Mouse (Mus musculus) G1E (cell line): ENCODE measurements around the gene Zscan10. TPM values are rescaled to one million over a fixed set of nuclear protein-coding genes. Genes with fewer than 3 reads are reported as not detected.

Experiments used
- ATAC-seq: 2 replicates; pipeline ENCODE4 v1.8.0; 2016; ENCODE audit warnings: mild to moderate bottlenecking; ENCODE audit not compliant: insufficient number of reproducible peaks, poor library complexity, low FRiP score, severe bottlenecking; ENCODE audit errors: extremely low read depth
- DNase-seq: peaks from one replicate; pipeline ENCODE4 v3.0.0; 2012; ENCODE audit warnings: low spot score
- H3K27me3 ChIP-seq: 2 replicates; pipeline ENCODE4 v1.6.1; 2012; ENCODE audit warnings: mild to moderate bottlenecking, low read length, inconsistent platforms; ENCODE audit not compliant: insufficient read depth
- H3K36me3 ChIP-seq: replicated peaks from 2 replicates; pipeline ENCODE3; 2012; ENCODE audit warnings: mild to moderate bottlenecking, inconsistent platforms
- H3K4me1 ChIP-seq: 2 replicates; pipeline ENCODE4 v1.6.1; 2012; ENCODE audit warnings: low read depth, low read length, inconsistent platforms, mixed read lengths; ENCODE audit not compliant: insufficient read depth
- H3K4me3 ChIP-seq: 2 replicates; pipeline ENCODE4 v1.5.1; 2012; ENCODE audit warnings: low read depth, mild to moderate bottlenecking, inconsistent platforms, low read length, moderate library complexity, mixed read lengths
- H3K9me3 ChIP-seq: replicated peaks from 2 replicates; pipeline ENCODE4 v1.6.1; 2012; ENCODE audit warnings: inconsistent platforms
- CTCF ChIP-seq: IDR thresholded peaks from 2 replicates; pipeline ENCODE4 v1.5.1; 2012; ENCODE audit warnings: low read depth, low read length, inconsistent platforms, mixed read lengths
- GATA1 ChIP-seq: IDR thresholded peaks from 2 replicates; pipeline ENCODE4 v1.6.1; 2012; ENCODE audit warnings: borderline replicate concordance, low read length, inconsistent platforms, mixed read lengths
- GATA2 ChIP-seq: IDR thresholded peaks from 2 replicates; pipeline ENCODE4 v1.6.1; 2012; ENCODE audit warnings: low read depth, low read length, inconsistent platforms, borderline replicate concordance
- POLR2AphosphoS5 ChIP-seq: IDR thresholded peaks from 2 replicates; pipeline ENCODE4 v1.6.1; 2012; ENCODE audit warnings: low read depth, low read length, inconsistent platforms; ENCODE audit not compliant: insufficient replicate concordance
- TAL1 ChIP-seq: conservative IDR thresholded peaks from 2 replicates; pipeline ENCODE4 v1.6.1; 2012; ENCODE audit warnings: low read depth, low read length, inconsistent platforms, mixed read lengths
- polyA plus RNA-seq: library from polyadenylated mRNA; stranded (reverse); fragments of >175 nt; gene quantifications from 2 replicates; pipeline ENCODE4 v1.2.3, GENCODE M21; 2012
- total RNA-seq, 2 experiments: library from RNA; stranded (forward) in 1 of 2; stranded (reverse) in 1 of 2; fragments of 200-1000 nt in 1 of 2; fragments of >200 nt in 1 of 2; fragmentation: Nextera tagmentation in 1 of 2; gene quantifications; 2 replicates each; pipeline ENCODE4 v1.2.3; 2014 to 2017

The Zscan10 gene
- total and polyA plus RNA-seq, 3 experiments, result 0.10 to 0.45 (median 0.44) TPM

- Histone ChIP-seq H3K4me1 (peaks cover 2% of the 10 kb centered on the region), H3K9me3 (no peaks in the 10 kb centered on the region), H3K36me3 (no peaks in the 10 kb centered on the region), H3K4me3 (no peak overlapping the region), H3K27me3 (peaks cover 33% of the 10 kb centered on the region)
- ATAC-seq, result no peak
- DNase-seq, result no peak
- no peak for TF ChIP-seq GATA2
- TF ChIP-seq GATA1, result no peak
- no peak for TF ChIP-seq POLR2AphosphoS5
- no peak for TF ChIP-seq CTCF
- TF ChIP-seq TAL1, result no peak
Measured at GRCm38 (mm10) chr17:23631241-23631640, 30.6 kb downstream of the Zscan10 start.

GRCm38 (mm10) chr17:23644613-23645495 is 44.2 kb downstream of the Zscan10 start, which contains the start of gene Mmp25:
TSS of gene Mmp25 (minus strand) at chr17:23645277.
- Histone ChIP-seq H3K9me3 (no peaks in the 10 kb centered on the region), H3K36me3 (no peaks in the 10 kb centered on the region), H3K27me3 (peaks cover 23% of the 10 kb centered on the region), H3K4me1 (no peaks in the 10 kb centered on the region), H3K4me3 (no peak within 1 kb of the TSS)
- ATAC-seq, result no peak
- no peak for DNase-seq
- TF ChIP-seq CTCF (no peak), POLR2AphosphoS5 (no peak), TAL1 (no peak), GATA2 (no peak), GATA1 (no peak)

- DNase-seq (no peak), ATAC-seq (no peak)
- H3K27me3 ChIP-seq, result peaks cover 23% of the 10 kb centered on the region
- no peak overlapping the region for H3K4me3 ChIP-seq
- no peaks in the 10 kb centered on the region for H3K4me1 ChIP-seq
- no peaks in the 10 kb centered on the region for H3K9me3 ChIP-seq
- H3K36me3 ChIP-seq, result no peaks in the 10 kb centered on the region
- no peak for TF ChIP-seq POLR2AphosphoS5
- TF ChIP-seq GATA2, result no peak
- TF ChIP-seq GATA1, result no peak
- TF ChIP-seq CTCF, result no peak
- no peak for TF ChIP-seq TAL1
Measured at GRCm38 (mm10) chr17:23645894-23646293, 45.2 kb downstream of the Zscan10 start.

GRCm38 (mm10) chr17:23651363-23651762 is 50.7 kb downstream of the Zscan10 start:
- H3K9me3 ChIP-seq, result no peaks in the 10 kb centered on the region
- TF ChIP-seq POLR2AphosphoS5, result no peak
- no peak for TF ChIP-seq GATA1
- no peak for TF ChIP-seq TAL1
- no peak for TF ChIP-seq CTCF
- no peak for TF ChIP-seq GATA2
- H3K27me3 ChIP-seq, result peaks cover 23% of the 10 kb centered on the region
- DNase-seq, result no peak
- ATAC-seq, result no peak
- no peak overlapping the region for H3K4me3 ChIP-seq
- H3K4me1 ChIP-seq, result no peaks in the 10 kb centered on the region
- H3K36me3 ChIP-seq, result no peaks in the 10 kb centered on the region

GRCm38 (mm10) chr17:23653324-23653723 is 52.7 kb downstream of the Zscan10 start:
- DNase-seq (no peak), ATAC-seq (no peak)
- no peak for TF ChIP-seq POLR2AphosphoS5
- no peak for TF ChIP-seq GATA1
- no peak for TF ChIP-seq CTCF
- no peak for TF ChIP-seq TAL1
- TF ChIP-seq GATA2, result no peak
- Histone ChIP-seq H3K9me3 (no peaks in the 10 kb centered on the region), H3K4me3 (no peak overlapping the region), H3K27me3 (peaks cover 29% of the 10 kb centered on the region), H3K36me3 (no peaks in the 10 kb centered on the region), H3K4me1 (no peaks in the 10 kb centered on the region)

- ATAC-seq (no peak), DNase-seq (no peak)
- TF ChIP-seq GATA1 (no peak), POLR2AphosphoS5 (no peak), TAL1 (no peak), CTCF (no peak), GATA2 (no peak)
Measured at GRCm38 (mm10) chr17:23654001-23654400, 53.3 kb downstream of the Zscan10 start.

More at GRCm38 (mm10) chr17:23654001-23654400, 53.3 kb downstream of the Zscan10 start:
- Histone ChIP-seq H3K4me1 (no peaks in the 10 kb centered on the region), H3K27me3 (peaks cover 29% of the 10 kb centered on the region), H3K9me3 (no peaks in the 10 kb centered on the region), H3K4me3 (no peak overlapping the region), H3K36me3 (no peaks in the 10 kb centered on the region)
